Mouse (Mus musculus) MEL (cell line): Measurements from ENCODE around the gene Fhl3. TPM values are rescaled to one million over a fixed set of nuclear protein-coding genes. Genes with fewer than 3 reads are reported as not detected.
A peak's percentile ranks its signal among the peaks of the same experiment; 100 is the strongest.

Experiments
- DNase-seq: peaks from one replicate; pipeline ENCODE4 v3.0.0; 2011; ENCODE audit warnings: low read depth, low spot score
- H3K27ac ChIP-seq: 2 replicates; pipeline ENCODE4 v1.5.1; 2012; ENCODE audit warnings: low read depth, mild to moderate bottlenecking, control low read depth, low read length, moderate library complexity; ENCODE audit not compliant: control insufficient read depth
- H3K27me3 ChIP-seq, 2 experiments: fragments of 150-350 bp in 1 of 2; sonication (generic) in 1 of 2; 2 replicates each; pipeline ENCODE4 v1.6.1; 2012; ENCODE audit warnings: low read length in 2 of 2, mild to moderate bottlenecking in 2 of 2, improper control_type of control experiment in 1 of 2, moderate library complexity in 1 of 2; ENCODE audit not compliant: insufficient read depth in 2 of 2, control insufficient read depth in 1 of 2
- H3K36me3 ChIP-seq, 2 experiments: 2 replicates each; pipeline ENCODE4 v1.6.1; 2012 to 2014; ENCODE audit warnings: low read length in 2 of 2, improper control_type of control experiment in 1 of 2, inconsistent platforms in 1 of 2, mild to moderate bottlenecking in 1 of 2; ENCODE audit not compliant: insufficient read depth in 2 of 2, control insufficient read depth in 1 of 2
- H3K4me1 ChIP-seq, 2 experiments: fragments of 150-350 bp in 1 of 2; sonication (generic) in 1 of 2; 2 replicates each; pipeline ENCODE4 v1.6.1; 2012; ENCODE audit warnings: low read length in 2 of 2, improper control_type of control experiment in 1 of 2, mild to moderate bottlenecking in 1 of 2; ENCODE audit not compliant: insufficient read depth in 2 of 2, control insufficient read depth in 1 of 2
- H3K4me3 ChIP-seq, 2 experiments: fragments of 150-350 bp in 1 of 2; sonication (generic) in 1 of 2; 2 replicates each; pipeline ENCODE4 v1.5.1; 2012; ENCODE audit warnings: low read depth in 2 of 2, low read length in 2 of 2, mild to moderate bottlenecking in 2 of 2, moderate library complexity in 2 of 2, control low read depth in 1 of 2, improper control_type of control experiment in 1 of 2; ENCODE audit not compliant: control insufficient read depth in 1 of 2, insufficient read depth in 1 of 2
- H3K79me2 ChIP-seq: 2 replicates; pipeline ENCODE4 v1.6.1; 2012; ENCODE audit warnings: mild to moderate bottlenecking, low read length, moderate library complexity; ENCODE audit not compliant: control insufficient read depth, poor library complexity, insufficient read depth
- H3K9ac ChIP-seq: 2 replicates; pipeline ENCODE4 v1.6.1; 2012; ENCODE audit warnings: low read depth, mild to moderate bottlenecking, control low read depth, low read length, moderate library complexity; ENCODE audit not compliant: control insufficient read depth, poor library complexity, severe bottlenecking
- H3K9me3 ChIP-seq: fragments of 150-350 bp; sonication (generic); replicated peaks from 2 replicates; pipeline ENCODE4 v1.6.1; 2012; ENCODE audit warnings: mild to moderate bottlenecking, low read length, improper control_type of control experiment, moderate library complexity; ENCODE audit not compliant: insufficient read depth
- BHLHE40 ChIP-seq: IDR thresholded peaks from 2 replicates; pipeline ENCODE4 v1.6.1; 2012; ENCODE audit warnings: low read depth, mild to moderate bottlenecking, inconsistent platforms, low read length, improper control_type of control experiment, borderline replicate concordance
- CHD1 ChIP-seq: IDR thresholded peaks from 2 replicates; pipeline ENCODE4 v1.6.1; 2012; ENCODE audit warnings: low read depth, mild to moderate bottlenecking, inconsistent platforms, low read length, improper control_type of control experiment
- ELF1 ChIP-seq: IDR thresholded peaks from 2 replicates; pipeline ENCODE4 v1.6.1; 2014; ENCODE audit warnings: low read depth, mild to moderate bottlenecking, inconsistent platforms, low read length, improper control_type of control experiment, moderate library complexity
- ETS1 ChIP-seq: IDR thresholded peaks from 2 replicates; pipeline ENCODE4 v1.6.1; 2012; ENCODE audit warnings: low read depth, mild to moderate bottlenecking, inconsistent platforms, low read length, improper control_type of control experiment, moderate library complexity
- GATA1 ChIP-seq: IDR thresholded peaks from 2 replicates; pipeline ENCODE4 v1.6.1; 2011; ENCODE audit warnings: low read depth, low read length, improper control_type of control experiment
- HCFC1 ChIP-seq: IDR thresholded peaks from 2 replicates; pipeline ENCODE4 v1.6.1; 2012; ENCODE audit warnings: low read depth, mild to moderate bottlenecking, inconsistent platforms, low read length, improper control_type of control experiment, moderate library complexity
- MAX ChIP-seq: IDR thresholded peaks from 2 replicates; pipeline ENCODE4 v1.6.1; 2011; ENCODE audit warnings: low read length, improper control_type of control experiment
- MYB ChIP-seq: IDR thresholded peaks from 2 replicates; pipeline ENCODE4 v1.6.1; 2011; ENCODE audit warnings: mild to moderate bottlenecking, low read depth, low read length, improper control_type of control experiment
- MYC ChIP-seq: IDR thresholded peaks from 2 replicates; pipeline ENCODE4 v1.6.1; 2011; ENCODE audit warnings: low read depth, mild to moderate bottlenecking, low read length, improper control_type of control experiment, moderate library complexity
- NELFE ChIP-seq: IDR thresholded peaks from 2 replicates; pipeline ENCODE4 v1.6.1; 2011; ENCODE audit warnings: low read depth, low read length, improper control_type of control experiment
- POLR2A ChIP-seq, 2 experiments: IDR thresholded peaks; 2 replicates each; pipeline ENCODE4 v1.6.1; 2011 to 2012; ENCODE audit warnings: low read length in 2 of 2, mild to moderate bottlenecking in 2 of 2, control low read depth in 1 of 2, improper control_type of control experiment in 1 of 2, low read depth in 1 of 2, moderate library complexity in 1 of 2; ENCODE audit not compliant: control insufficient read depth in 1 of 2, insufficient read depth in 1 of 2, poor library complexity in 1 of 2
- POLR2AphosphoS5 ChIP-seq: IDR thresholded peaks from 2 replicates; pipeline ENCODE4 v1.6.1; 2012; ENCODE audit warnings: low read depth, borderline replicate concordance, mild to moderate bottlenecking, inconsistent platforms, low read length, moderate library complexity, mixed read lengths
- SMC3 ChIP-seq: IDR thresholded peaks from 2 replicates; pipeline ENCODE4 v1.6.1; 2011; ENCODE audit warnings: low read depth, low read length, improper control_type of control experiment
- TCF12 ChIP-seq: IDR thresholded peaks from 2 replicates; pipeline ENCODE4 v1.6.1; 2014; ENCODE audit warnings: low read depth, mild to moderate bottlenecking, inconsistent platforms, low read length, improper control_type of control experiment, moderate library complexity
- UBTF ChIP-seq: IDR thresholded peaks from 2 replicates; pipeline ENCODE4 v1.6.1; 2012; ENCODE audit warnings: low read depth, mild to moderate bottlenecking, inconsistent platforms, low read length, improper control_type of control experiment, moderate library complexity, borderline replicate concordance; ENCODE audit not compliant: insufficient read depth
- USF1 ChIP-seq: IDR thresholded peaks from 2 replicates; pipeline ENCODE4 v1.6.1; 2014; ENCODE audit warnings: low read depth, mild to moderate bottlenecking, inconsistent platforms, low read length, improper control_type of control experiment, moderate library complexity
- ZNF384 ChIP-seq: IDR thresholded peaks from 2 replicates; pipeline ENCODE4 v1.6.1; 2012; ENCODE audit warnings: low read depth, mild to moderate bottlenecking, inconsistent platforms, low read length, improper control_type of control experiment
- polyA plus RNA-seq, 2 experiments: library from polyadenylated mRNA; stranded (reverse) in 1 of 2; unstranded in 1 of 2; fragments of >175 nt in 1 of 2; fragments of >200 nt in 1 of 2; gene quantifications; 2 replicates each; pipeline versions ENCODE4 v1.2.1 to v1.2.4; 2012; ENCODE audit warnings: low replicate concordance in 2 of 2, low read depth in 1 of 2; ENCODE audit not compliant: insufficient read length in 2 of 2, insufficient read depth in 1 of 2, missing spikeins in 1 of 2
- total RNA-seq: library from RNA; depleted of rRNA; stranded (reverse); fragments of 300-350 nt; gene quantifications from 2 replicates; pipeline ENCODE4 v1.2.3, GENCODE M21; 2012

Gene Fhl3
- total and polyA plus RNA-seq, 3 experiments = 5.6 to 13.8 TPM; not detected in 1

- TF ChIP-seq MYC (peak; percentile 80), USF1 (peak; percentile 7; the same call in 1 of the 2 replicates), MAX (0 out of 2 replicates have a peak, but pooled peaks have one; percentile 67), CHD1 (no peak), POLR2A (IDR thresholded peaks at IDR 0.05; ENCODE audit: control insufficient read depth in 1 of 2, insufficient read depth in 1 of 2, low read depth in 1 of 2, low read length in 2 of 2, poor library complexity in 1 of 2) (peak; percentile 89 to 90)
Measured at GRCm38 (mm10) chr4:124714545-124715481, 14.3 kb downstream of the Fhl3 start, which contains the start of gene Sf3a3 (continued).

- H3K4me1 ChIP-seq = peaks cover 0 to 6% of the 10 kb centered on the region in 2 experiments; a peak in 2 of 4 replicates
- TF ChIP-seq NELFE (no peak), MYB (no peak), UBTF (no peak)
- H3K9me3 ChIP-seq = no peaks in the 10 kb centered on the region
- peaks cover 10 to 23% of the 10 kb centered on the region in 2 experiments for H3K36me3 ChIP-seq
- peaks cover 16% of the 10 kb centered on the region for H3K79me2 ChIP-seq
- H3K4me3 ChIP-seq = no peak overlapping the region
- H3K9ac ChIP-seq = no peak overlapping the region
- no peaks in the 10 kb centered on the region for H3K27me3 ChIP-seq
- H3K27ac ChIP-seq = no peak overlapping the region
- DNase-seq = no peak
Measured at GRCm38 (mm10) chr4:124719101-124719500, 18.6 kb downstream of the Fhl3 start.

- H3K36me3 ChIP-seq = peaks cover 0 to 33% of the 10 kb centered on the region in 2 experiments; a peak in 2 of 4 replicates
- DNase-seq = no peak
- no peaks in the 10 kb centered on the region for H3K4me1 ChIP-seq
- H3K27ac ChIP-seq = no peak overlapping the region
- H3K27me3 ChIP-seq = no peaks in the 10 kb centered on the region
- TF ChIP-seq UBTF (no peak), USF1 (no peak), ELF1 (no peak), BHLHE40 (no peak), ZNF384 (no peak), SMC3 (no peak), HCFC1 (no peak), ETS1 (no peak), TCF12 (no peak), POLR2AphosphoS5 (no peak), GATA1 (no peak)
- no peak overlapping the region for H3K4me3 ChIP-seq
- no peaks in the 10 kb centered on the region for H3K79me2 ChIP-seq
- no peak overlapping the region for H3K9ac ChIP-seq
- H3K9me3 ChIP-seq = no peaks in the 10 kb centered on the region
Measured at GRCm38 (mm10) chr4:124726121-124726520, 25.6 kb downstream of the Fhl3 start.
